Mouse (Mus musculus) urinary bladder, postnatal 10 days (tissue): ENCODE data around the gene Arhgap23.

Experiments
- DNase-seq: peaks from one replicate; pipeline ENCODE4 v3.0.0; 2022; ENCODE audit warnings: low spot score

The Arhgap23 gene

GRCm38 (mm10) chr11:97465957-97466356 is 50.6 kb downstream of the Arhgap23 start:
- DNase-seq, result no peak

- DNase-seq, result no peak
Measured at GRCm38 (mm10) chr11:97466444-97467160, 51.3 kb downstream of the Arhgap23 start.

DNA sequence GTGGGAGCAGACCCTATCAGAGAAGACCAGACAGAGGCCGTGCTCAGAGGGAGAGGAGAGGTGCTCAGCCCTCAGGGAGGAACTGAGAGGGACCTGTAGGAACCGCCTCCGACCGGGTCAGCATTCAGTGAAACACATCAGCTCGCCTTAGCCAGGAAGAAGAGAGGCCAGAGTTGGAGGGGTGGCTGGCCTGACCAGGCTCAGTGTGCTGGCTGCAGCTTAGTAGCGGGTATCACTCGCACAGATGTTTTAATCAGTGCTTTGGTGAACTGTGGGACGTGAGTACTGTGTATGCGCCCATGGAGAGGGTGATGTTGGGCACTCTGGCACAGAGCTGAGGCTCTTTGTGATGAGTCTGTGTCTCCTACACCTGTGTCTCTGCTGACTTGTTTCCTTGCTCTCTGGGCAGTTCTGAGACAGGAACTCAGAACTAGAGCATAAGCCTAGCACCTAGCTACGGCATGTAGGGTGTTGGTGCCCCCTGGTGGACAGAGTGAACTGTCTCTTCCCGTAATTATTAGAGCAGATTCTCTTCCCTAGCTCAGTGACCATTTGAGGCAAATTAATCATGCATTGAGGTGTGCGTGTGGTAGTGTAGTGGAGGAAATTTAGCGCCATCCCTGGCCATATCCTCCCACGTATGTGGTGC is 53.4 kb downstream of the Arhgap23 start:
- peak; percentile 57 for DNase-seq

DNA sequence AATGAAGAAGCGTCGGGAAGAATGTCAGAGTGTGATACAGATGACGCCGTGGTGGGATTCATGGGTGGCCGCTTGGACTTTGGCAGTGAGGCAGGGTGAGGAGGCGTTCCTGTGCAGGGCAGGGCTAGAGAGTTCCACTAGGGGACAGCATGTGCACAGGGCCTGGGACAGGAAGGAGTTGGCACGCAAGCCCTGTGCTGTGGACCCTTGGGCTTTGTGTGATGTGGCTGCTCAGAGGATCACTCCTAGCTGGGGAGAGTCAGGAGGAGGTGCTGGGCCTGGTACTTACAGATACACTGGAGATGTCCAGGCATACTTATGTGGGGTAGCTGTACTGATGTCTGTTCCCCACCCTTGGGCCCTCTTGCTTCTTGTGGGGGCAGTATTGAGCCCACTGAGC is 54.5 kb downstream of the Arhgap23 start:
- DNase-seq, result no peak

DNA sequence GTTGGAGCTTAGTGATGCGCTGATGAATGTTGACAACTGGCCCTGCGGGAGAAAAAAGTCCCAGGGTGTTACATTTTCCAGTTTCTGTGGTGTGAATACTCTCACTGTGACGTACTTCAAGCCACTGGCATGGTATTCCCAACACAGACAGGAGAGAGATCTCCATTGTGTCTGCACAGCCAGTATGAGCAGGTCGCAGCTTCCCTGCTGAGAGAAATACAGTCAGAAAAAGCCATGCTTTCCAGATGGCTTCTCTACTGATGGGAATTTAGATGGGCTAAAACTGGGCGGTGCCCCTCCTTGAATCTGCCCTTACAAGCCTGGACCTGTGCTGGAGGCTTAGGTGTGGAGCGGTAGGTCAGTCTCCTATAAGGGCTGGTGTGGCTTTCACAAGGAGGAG is 55.9 kb downstream of the Arhgap23 start:
- no peak for DNase-seq

DNA sequence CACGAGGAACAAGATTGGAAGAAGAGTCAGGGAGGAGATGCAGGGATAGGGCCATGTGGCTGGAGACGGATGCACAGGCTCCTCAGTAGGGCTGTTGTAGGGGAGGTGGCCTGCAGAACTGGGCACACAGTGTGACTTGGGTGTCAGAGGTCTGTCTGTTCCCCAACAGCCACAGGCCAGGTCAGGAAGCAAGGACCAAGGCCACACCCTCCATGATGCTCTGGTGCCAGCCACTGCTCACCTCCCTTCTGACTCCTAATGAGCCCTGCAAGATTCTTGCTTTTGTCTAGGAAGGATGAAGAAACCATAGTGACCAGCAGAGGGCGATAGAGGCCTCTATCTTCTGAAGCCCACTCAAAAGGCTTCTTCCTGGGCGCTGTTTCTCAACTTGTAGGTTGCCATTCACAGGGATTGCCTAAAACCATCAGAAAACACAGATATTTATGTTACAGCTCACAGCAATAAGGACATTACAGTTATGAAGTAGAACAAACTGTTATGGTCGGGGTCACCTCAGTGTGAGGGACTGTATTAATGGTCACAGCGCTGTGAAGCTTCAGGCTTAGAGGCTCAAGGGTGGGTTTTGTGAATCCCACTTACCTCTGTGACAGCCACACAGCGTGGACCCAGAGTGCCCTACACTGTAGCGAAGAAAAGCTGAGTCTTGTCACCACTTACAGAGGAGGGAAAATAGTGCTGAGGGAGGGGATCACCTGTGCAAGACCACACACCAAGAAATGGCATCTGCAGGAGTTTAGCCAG is 61.2 kb downstream of the Arhgap23 start:
- DNase-seq, result no peak

GRCm38 (mm10) chr11:97477431-97477830 is 62.1 kb downstream of the Arhgap23 start:
- no peak for DNase-seq

DNA sequence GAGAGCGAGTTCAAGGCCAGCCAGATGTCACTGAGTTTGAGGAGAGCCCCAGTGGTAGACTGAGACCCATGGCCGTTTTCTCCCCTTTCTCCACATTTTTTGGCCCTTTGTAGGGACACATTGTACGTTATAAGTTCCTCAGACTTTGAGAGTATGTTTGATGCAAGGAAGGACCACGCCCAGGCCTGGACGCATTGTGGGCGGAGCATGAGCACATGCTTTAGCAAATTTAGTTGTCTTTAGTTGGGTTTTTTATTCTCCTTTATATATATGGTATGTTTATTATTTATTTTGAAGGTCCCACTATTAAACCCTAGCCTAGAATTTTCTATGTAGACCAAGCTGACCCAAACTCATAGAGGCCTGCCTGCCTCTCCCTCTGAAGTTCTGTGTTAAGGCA is 63.0 kb downstream of the Arhgap23 start:
- DNase-seq, result no peak

DNA sequence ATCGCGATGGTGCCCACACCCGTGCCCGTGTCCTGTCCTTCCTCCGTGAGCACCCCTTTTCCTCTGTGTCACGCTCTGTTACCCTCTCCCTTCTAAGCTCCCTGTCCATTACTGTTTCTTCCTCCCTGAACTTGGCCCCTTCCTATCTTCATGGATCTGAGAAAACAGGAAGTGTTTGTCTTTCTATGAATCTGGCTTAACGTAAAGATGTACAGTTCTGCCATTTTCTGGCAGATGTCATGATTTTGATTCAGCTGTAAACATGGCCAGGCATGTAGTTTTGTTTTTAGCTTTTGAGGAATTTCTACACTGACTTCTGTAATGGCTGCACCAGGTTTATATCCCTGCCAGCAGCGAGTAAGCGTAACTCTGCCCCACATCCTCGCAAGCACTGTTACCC is 63.8 kb downstream of the Arhgap23 start:
- no peak for DNase-seq

DNA sequence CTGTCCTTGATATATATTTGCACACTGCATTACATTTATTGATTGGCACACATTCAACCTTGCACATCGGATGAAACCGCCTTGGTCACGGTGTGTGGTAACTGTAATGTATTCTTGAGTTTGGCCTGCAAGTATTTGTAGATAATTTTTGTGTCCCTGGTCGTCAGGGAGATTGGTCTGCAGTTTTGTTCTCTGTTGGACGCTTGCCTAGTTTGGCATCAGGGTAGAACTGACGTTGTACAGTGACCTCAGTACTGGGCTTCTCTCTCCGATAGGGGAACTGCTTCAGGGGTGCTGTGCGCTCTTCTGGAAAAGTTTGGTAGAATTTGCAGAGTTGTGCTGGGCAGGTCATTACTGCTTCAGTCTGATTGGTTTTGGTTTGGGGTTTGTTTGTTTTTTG is 64.5 kb downstream of the Arhgap23 start:
- no peak for DNase-seq

DNA sequence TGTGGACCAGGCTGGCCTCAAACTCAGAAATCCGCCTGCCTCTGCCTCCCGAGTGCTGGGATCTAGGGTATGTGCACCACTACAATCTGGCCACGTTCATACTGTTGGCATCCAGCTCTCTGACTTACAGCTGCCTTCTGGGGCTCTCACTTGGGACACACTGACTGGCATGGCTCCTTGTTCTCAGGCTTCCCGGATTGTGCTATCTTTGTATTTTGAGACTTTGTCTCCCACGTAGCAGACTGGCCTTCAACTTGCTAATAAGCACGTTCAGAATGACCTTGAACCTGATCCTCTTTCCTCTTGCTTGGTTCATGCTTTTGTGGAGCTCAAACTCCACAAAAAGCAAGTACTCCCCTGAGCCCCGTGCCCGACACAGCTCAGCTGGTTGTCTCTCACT is 70.3 kb downstream of the Arhgap23 start:
- no peak for DNase-seq

- no peak for DNase-seq
Measured at GRCm38 (mm10) chr11:97487656-97488055, 72.3 kb downstream of the Arhgap23 start.

- no peak for DNase-seq
Measured at GRCm38 (mm10) chr11:97489589-97490324, 74.4 kb downstream of the Arhgap23 start.

DNA sequence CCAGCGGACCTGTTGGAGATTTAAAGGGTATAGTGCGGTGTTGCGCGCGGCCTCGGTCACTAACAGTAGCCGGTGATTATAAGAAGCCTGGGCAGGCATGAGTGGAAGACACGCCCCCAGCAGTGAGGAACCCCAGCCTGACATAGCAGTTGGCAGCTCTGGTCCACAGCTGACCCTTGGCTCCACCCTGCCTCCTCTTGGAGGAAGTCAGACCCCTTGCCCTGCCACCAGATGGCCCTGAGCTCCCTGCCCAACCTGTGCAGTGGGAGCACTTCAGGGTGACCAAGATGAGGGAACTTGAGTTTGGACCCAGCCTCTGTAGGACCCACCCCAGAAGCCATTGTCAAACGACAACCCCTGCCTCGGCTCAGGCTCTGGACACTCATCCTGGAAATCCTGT is 76.3 kb downstream of the Arhgap23 start:
- DNase-seq, result no peak

DNA sequence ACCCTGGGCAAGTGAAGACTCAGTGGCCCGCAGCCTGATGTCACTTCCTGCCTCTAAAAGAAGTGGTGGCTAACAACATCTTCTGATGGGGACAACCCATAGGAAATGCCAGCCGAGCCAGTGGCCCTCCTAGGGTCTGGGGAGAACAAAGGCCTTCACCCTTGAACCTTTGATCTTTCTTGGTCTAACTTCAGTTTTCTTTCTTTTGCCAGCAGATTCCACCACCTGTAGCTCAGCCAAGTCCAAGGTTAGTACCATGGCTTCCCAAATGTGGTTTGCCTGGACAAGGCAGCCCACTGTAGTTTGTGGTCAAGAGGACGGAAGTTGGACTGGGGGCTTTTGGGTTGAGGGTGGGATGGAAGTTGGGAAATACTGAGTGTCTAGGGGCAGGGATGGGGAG is 77.5 kb downstream of the Arhgap23 start:
- no peak for DNase-seq

DNA sequence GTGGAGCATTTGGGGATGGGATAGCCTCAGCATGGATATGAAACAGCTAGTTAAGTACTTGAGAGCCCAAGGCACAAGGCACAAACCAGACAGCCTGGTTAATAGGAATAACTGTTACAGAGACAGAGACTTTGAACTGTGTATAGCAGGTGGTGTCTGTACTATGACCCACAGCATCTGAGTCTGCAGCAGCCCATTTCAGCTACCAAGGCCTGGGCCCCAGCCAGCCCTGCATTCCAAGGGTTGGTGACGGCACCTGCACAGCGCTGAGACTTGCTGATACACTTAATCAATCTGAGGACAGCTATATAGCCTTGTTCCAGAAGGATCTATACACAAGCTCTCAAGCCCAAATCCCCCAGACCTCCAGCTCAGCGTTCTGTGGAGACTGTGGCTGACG is 82.2 kb downstream of the Arhgap23 start:
- DNase-seq, result no peak

DNA sequence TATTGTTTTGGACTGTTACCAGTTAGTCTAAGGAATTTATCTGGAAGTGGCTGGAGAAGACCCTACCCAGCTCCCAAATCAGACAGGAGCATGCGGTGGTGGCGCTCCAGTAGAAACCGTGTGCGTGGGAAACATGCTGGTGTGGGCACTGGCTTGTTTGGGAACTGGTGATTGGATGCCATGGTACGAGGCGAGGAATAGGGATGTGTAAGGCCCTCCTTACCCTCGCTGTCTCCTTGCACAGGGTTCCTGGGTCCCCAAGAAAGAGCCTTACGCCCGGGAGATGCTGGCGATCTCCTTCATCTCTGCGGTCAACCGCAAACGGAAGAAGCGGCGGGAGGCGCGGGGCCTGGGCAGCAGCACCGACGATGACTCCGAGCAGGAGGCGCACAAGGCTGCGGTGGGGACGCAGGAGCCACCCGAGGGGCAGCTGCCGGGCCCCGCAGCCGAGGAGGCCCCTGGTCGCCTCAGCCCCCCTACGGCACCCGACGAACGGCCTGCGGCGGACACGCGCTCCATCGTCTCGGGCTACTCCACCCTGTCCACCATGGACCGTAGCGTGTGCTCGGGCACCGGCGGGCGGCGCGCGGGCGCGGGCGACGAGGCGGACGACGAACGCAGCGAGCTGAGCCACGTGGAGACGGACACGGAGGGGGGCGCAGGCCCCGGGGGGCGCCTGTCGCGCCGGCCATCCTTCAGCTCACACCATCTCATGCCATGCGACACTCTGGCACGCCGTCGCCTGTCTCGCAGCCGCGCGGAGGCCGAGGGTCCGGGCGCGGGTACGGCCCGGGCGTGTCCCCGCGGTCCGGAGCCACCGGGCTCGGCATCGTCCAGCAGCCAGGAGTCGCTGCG is 84.8 kb downstream of the Arhgap23 start, which contains the start of gene 4933428G20Rik:
Gene 4933428G20Rik, minus strand, starts transcription at position 476 of the 855 bp plus-strand sequence.
- DNase-seq, result no peak

GRCm38 (mm10) chr11:97500720-97501448 is 85.6 kb downstream of the Arhgap23 start:
- no peak for DNase-seq

GRCm38 (mm10) chr11:97502383-97502782 is 87.0 kb downstream of the Arhgap23 start:
- DNase-seq, result no peak

DNA sequence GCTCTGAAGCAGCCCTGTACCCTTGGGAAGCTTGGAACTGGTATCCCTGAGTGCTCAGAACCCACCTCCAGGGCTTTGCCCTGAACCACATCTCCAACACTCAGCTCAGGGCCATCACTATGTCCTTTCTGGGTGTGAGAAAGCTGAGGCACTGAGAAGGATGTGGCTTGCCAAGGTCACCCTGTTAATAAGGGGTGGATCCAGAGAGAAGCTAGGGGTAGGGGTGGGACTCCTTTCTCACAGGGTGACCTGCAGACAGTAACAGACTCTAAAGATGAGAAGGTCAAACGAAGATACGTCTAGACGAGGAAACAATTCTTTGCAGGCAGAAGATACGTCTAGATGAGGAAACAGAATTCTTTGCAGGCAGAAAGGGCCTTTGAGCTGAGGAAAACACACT is 87.5 kb downstream of the Arhgap23 start:
- no peak for DNase-seq

GRCm38 (mm10) chr11:97505784-97506183 is 90.5 kb downstream of the Arhgap23 start:
- DNase-seq, result no peak
